Mouse (Mus musculus) gonadal fat pad, adult 2 months (tissue): ENCODE measurements at regions not wholly inside any gene's neighbourhood (a gene's known extent, or its start where the extent isn't known, plus 50 kb on each side); places are given as distances from the start of the nearest gene placed in this dataset.
A peak's percentile ranks its signal among the peaks of the same experiment; 100 is the strongest.

ENCODE experiments used
- DNase-seq: peaks from one replicate; pipeline ENCODE4 v3.0.0-alpha.2; 2012; ENCODE audit warnings: low read depth

DNA sequence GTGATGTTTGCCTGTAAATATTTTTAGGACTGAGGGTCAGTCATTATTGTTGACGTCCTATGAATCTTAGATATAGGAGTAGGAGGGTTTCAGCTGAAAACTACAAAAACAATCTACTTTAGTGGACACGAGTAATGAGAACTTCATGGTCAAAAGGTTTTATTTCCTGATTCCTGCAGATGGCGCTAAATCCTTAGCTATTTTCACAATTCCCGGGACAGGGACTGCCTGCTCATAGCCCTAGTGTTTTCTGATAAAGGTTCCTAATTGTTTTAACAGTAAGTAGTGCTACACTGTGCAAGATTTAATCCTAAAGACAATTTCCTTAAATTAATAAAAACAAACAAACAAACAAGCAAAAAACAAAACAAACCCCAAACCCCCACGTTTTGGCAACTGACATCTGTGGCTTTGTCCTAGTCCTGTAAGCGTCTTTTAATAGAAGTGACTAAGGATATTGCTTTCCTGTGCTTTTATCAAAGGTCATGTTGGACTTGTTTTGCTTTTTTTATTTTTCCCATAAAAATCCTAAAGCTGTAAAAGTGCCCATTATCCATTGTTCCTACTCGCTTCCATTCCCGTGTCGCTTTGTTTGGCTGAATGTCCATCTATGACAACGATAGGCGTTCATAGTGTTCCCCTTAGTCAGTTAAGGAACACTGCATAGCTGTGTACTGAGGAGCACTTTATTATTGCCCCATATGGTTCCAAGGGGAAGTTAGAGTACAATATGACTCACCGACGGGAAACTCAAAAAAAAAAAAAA is 53.5 kb upstream of the Akr1e1 start:
- DNase-seq = peak; percentile 12
